Mouse (Mus musculus): Measurements from ENCODE around the gene C2cd4c.

DNA sequence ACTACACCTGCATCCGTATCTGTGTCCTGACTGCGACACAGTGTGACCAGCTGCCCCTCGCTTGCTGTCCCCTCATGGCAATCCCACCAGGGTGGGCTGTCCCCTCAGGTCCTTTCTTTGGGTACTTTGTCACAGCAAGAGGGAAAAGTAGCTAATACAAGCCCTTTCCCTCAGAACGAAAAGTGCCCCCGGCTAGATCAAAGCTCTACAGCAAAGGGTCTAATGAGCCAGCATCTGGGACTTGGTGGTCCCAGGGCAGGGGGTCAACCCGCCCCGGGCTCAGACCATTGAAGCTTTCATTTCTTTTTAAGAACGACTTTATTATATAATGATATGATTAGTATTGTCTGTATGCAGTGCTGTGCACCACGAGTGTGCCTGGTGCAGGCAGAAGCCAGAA, 35.5 kb downstream of the C2cd4c start:
- TF ChIP-seq POLR2A (IDR thresholded peaks at IDR 0.05; ENCODE audit: insufficient read depth, low read depth, low read length) (no peak), CTCF (IDR thresholded peaks at IDR 0.05) (no peak)
